Mouse (Mus musculus): ENCODE results near the gene Spata6.

GRCm38 (mm10) chr4:111670566-111671421, 49.0 kb upstream of the Spata6 start:
- TF ChIP-seq CTCF (IDR thresholded peaks at IDR 0.05; ENCODE audit: control insufficient read depth, insufficient read depth, insufficient read length) = no peak
- TF ChIP-seq MYOG (IDR thresholded peaks at IDR 0.05; ENCODE audit: control insufficient read depth, extremely low read depth, insufficient read length) = no peak
- no peak for TF ChIP-seq USF1 (IDR thresholded peaks at IDR 0.05; ENCODE audit: low read depth)
- TF ChIP-seq MAX (IDR thresholded peaks at IDR 0.05) = no peak
- TF ChIP-seq MYOD1 (IDR thresholded peaks at IDR 0.05; ENCODE audit: control insufficient read depth, insufficient read length, low read depth) = no peak
- no peak for TF ChIP-seq CEBPB (IDR thresholded peaks at IDR 0.05; ENCODE audit: low read depth)
- TF ChIP-seq FOSL1 (IDR thresholded peaks at IDR 0.05; ENCODE audit: insufficient read depth, low read length, poor library complexity, severe bottlenecking) = no peak
